Mouse (Mus musculus): Measurements from ENCODE around the gene Pde8a.
A peak's percentile ranks its signal among the peaks of the same experiment; 100 is the strongest.

Gene Pde8a

GRCm38 (mm10) chr7:81331851-81332250 is 118.5 kb downstream of the Pde8a start:
- DNase-seq (ENCODE audit: extremely low read depth, insufficient read length, low spot score): no peak

DNA sequence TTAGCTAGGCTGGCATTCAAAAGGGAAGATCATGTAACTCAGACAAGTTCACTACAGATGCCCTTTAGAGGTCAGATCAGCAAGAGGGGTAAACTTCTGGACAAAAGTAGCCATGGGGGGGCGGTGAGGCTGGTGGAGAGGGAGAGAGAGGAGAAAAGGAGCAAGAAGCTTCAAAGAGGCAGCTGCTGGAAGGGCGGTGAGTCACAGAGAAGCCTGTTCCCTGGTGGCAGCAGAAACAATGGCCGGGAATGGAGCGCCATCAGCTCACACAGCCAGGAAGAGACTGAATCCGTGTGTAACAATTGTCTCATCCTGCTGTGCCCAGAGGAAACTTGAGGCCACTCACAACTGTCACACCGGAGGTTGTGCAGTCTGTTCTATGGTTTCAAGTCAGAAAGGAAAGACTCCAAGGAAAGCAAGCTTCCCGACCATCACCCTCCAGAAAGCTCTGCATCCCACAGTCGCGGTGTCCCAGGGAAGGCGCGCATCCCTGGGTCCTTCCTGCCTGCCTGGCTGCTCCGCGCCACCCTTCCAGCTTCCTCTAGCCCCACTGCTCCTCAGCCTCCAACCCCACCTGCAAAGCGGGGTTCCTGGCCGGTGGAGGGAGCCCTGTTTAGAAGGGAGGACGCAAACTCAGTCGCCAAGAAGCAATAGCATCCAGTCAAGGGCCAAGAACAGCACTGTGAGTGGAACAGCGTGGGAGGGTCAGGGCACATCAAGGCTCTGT is 122.5 kb downstream of the Pde8a start:
- DNase-seq (ENCODE audit: extremely low read depth, insufficient read length, low spot score): no peak

DNA sequence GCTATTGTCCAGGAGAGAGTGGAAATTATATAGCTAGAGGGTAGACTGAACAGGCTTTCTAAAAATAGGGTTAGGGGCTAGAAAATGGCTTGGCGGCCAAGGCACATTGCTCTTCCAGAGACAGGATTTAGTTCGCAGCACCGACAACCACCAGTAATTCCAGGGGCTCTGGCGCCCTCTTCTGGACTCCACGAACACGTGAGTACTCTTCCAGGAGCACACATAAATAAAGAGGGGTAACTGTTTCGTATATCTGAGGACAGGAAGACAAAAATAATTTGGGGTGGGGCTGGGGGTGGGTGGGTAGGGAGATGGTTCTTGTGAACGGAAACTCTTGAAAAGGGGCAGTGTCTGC is 123.0 kb downstream of the Pde8a start:
- DNase-seq (ENCODE audit: extremely low read depth, insufficient read length, low spot score): no peak

DNA sequence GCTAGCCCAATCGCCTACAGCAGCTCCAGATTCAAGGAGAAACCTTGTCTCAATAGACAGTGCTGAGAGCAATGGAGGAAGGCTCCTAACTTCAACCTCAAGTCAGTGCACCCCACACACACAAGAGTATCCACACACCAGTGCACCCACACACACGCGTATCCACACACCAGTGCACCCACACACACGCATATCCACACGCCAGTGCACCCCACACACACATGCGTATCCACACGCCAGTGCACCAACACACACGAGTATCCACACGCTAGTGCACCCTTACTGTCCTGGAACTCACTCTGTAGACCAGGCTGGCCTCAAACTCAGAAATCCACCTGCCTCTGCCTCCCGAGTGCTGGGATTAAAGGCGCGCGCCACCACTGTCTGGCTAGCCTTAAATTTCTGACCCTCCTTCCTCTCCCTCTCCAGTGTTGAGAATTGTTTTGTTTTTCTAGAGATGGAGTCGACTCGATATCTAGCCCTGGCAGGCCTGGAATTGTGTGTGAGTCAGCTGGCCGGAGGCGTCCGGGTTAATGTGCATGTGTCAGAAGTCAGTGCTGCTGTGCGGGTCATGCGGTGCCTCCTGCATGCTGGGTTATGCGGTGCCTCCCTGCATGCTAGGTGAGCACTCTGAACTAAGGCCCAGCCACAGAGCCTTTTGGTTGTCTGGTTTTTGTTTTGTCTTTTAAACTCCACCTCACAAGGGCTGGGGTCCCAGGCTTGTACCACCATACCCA is 124.6 kb downstream of the Pde8a start:
- no peak for DNase-seq (ENCODE audit: extremely low read depth, insufficient read length, low spot score)

GRCm38 (mm10) chr7:81338522-81338873 is 125.1 kb downstream of the Pde8a start:
- DNase-seq (ENCODE audit: extremely low read depth, insufficient read length, low spot score): no peak

- DNase-seq (ENCODE audit: extremely low read depth, insufficient read length, low spot score): peak; percentile 54
These were observed 126.4 kb downstream of the Pde8a start for GRCm38 (mm10) chr7:81339783-81340182.

DNA sequence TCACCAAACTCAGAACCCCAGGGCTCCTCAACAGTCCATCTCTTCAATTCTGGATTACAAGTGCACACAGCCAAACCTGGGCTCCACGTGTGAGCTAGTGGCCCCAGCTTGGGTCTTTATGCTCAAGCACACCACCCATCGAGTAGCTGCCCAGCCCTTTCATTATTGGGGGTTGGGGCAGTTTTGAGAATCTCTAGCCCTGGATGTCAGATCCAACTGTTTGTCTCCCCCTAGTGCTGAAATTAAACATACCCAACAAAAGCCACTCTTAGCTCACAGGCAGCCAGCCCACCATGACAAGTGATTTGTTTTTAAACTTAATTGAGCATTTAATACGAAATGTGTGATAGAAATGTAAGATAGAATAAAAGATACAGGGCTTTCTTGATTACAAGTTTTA is 128.2 kb downstream of the Pde8a start:
- DNase-seq (ENCODE audit: extremely low read depth, insufficient read length, low spot score): no peak

DNA sequence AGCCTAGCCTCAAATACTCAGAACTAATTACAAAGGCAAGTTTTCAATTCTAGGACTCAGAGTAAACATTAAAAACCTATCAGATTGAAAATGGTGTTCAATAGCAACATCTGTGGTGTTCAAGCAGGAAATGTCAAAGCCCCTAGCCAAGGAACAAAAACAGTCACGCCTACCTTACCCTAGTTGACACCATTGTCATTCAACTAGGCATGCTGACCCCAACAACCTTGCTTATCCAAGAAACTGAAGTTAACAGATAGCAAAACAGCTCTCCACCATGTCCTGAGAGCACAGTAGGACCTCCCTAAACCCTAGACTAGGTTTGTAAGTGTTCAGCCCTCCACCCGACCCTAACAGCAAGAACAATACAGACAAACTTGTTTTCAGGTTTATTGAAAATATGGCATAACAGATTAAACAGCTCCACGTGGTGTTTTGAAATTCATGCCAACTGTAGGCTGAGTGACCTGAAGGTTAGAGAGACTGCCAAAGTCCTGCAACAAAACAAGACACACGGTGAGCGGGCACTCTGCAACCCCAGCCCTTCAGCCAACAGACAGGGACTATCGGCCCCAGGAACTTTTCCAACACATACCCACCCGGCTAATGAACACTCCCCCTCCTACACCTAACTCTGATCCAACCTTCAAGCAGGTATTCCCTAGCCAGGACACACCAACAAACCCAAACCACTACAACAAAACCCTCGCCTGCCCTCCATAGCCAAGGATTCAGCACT is 129.1 kb downstream of the Pde8a start:
- DNase-seq (ENCODE audit: extremely low read depth, insufficient read length, low spot score): no peak

DNA sequence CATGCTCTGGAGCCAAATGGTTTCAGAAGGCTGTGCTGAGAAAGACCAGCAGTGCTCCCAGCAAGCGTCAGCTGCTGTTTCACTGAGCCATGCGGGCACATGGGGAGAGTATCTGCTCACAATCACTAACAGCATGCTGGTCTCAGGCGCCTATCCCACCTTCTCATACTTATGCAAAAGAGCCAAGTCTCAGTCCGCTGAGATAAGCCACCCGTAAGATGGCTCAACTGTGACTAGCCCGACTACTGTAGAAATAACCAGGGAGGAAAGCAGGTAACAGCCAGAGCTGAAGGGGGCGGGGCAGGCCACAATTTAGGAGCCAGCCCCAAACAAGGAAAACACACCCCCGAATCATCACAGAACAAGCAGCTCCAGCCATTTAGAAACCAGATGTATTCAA is 129.9 kb downstream of the Pde8a start:
- DNase-seq (ENCODE audit: extremely low read depth, insufficient read length, low spot score): no peak

GRCm38 (mm10) chr7:81343831-81344230 is 130.4 kb downstream of the Pde8a start:
- no peak for DNase-seq (ENCODE audit: extremely low read depth, insufficient read length, low spot score)

DNA sequence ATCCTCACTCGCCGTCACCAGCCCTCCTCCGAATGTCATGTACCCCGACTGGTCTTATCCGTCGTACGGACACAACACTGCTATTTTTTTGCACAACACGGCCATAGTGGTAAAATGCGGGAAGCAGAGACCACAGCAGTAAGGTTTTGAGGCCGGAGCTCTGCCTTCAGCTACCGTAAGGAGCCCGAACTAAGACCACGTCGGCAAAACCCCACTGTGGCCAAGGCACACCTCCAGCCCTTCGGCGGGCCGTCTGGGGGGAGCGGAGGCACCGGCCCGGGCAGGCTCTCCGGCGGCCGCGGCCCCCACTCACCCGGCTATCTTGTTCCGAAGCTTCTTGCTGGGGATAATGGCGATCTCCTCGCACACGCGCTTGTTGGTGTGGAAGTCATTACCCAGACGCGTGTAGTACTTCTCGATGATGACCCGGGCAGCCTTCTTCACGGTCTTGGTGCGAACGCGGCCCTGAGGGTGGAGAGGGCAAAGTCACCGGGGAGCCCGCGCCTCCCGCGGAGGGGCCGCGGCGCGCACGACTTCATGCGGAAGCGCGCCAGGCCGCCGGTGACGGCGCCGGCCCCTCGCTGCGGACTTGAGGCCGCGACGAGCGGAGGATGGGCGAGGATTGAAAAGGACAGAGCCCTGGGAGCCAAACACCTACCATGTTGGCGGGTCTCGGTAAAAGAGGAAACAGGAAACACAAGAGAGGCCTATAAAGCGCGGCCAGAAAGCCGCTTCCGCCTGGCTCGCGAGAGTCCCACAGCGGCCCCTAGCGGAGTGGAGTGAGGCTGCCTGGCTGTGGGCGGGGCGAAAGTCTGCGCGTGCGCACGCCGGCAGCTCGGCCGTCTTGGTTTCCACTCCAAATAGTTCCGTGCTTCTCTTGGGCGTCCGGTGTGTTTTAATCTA is 131.4 kb downstream of the Pde8a start, which contains the start of gene Rps17:
Gene Rps17 (minus strand): TSS at position 711 of the 903 bp plus-strand sequence.
- DNase-seq (ENCODE audit: extremely low read depth, insufficient read length, low spot score): peak; percentile 97

DNA sequence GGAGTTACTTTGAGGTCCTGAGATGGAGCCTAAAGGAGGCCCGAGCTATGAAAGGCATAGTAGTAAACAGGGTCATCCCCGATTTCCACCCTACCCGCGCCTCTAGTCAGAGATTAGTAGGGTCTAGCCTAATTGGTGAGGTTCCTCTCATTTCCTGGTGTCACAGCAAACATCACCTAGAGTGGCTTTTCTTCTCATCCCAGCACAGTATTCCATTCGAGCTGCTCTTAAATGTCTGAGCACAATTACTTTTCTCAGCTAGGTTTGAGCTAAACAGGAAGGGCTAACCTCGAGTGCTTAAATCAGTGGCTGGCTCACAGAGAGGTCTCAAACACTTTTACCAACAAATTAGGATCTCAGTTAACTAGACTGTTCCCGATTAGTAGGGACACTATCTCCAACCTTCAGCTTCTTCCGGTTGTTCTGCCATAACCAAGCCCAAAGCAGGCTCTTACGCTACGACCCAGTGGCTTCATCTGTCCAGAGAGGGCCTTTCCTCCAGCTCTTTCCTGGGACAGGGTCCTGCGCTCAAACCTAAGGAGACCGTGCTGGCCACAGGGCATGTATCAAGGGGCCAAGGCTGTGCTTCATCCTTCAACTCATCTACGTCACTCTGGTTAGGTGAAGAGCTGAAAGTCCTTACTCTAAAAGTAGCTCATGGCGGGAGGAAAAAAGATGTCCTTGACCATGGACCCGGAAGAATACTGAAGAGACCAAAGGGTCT is 132.2 kb downstream of the Pde8a start:
- no peak for DNase-seq (ENCODE audit: extremely low read depth, insufficient read length, low spot score)

DNA sequence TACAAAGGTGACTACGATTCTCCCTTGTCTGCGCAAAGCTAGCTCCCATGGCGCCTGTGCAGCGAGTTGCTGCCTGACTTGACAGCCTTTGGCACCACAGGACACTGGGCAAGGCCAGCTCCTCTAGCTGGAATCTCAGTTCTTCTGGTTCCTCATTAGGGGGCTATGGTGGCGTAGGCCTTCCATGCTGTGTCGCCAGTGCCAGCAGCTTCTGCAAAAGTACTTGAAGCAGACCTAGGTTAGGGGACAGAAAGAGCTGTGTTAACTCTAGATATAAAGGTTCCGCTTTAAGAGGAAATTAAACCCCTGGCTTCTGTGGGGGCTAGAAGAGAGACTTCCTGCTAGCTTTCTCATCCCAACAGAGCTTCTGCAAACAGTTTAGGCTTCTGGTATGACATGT is 134.8 kb downstream of the Pde8a start:
- DNase-seq (ENCODE audit: extremely low read depth, insufficient read length, low spot score): no peak

GRCm38 (mm10) chr7:81351826-81352225 is 138.4 kb downstream of the Pde8a start:
- no peak for DNase-seq (ENCODE audit: extremely low read depth, insufficient read length, low spot score)

- DNase-seq (ENCODE audit: extremely low read depth, insufficient read length, low spot score): no peak
These were observed 142.3 kb downstream of the Pde8a start for GRCm38 (mm10) chr7:81355746-81356145.

DNA sequence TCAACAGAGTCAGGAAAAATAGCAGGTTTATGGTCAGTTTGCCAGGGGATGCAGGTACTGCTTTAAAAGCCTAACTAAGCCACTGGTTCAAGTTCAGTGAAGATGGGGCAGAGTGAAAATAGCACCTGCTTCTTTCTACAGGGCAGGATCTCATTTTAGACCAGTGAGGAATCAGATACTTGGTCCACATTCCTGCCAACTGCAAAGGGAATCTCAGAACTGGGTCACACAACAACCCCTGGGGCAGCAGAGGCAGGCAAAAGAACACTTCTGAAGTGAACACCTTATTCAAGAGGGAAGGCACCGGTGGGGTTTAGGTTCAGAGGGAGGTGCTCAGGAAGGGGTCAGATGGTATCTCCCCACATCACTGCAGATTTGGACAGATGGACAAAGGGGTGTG is 143.0 kb downstream of the Pde8a start:
- no peak for DNase-seq (ENCODE audit: extremely low read depth, insufficient read length, low spot score)

- DNase-seq (ENCODE audit: extremely low read depth, insufficient read length, low spot score): no peak
These were observed 143.6 kb downstream of the Pde8a start for GRCm38 (mm10) chr7:81356975-81357374.

DNA sequence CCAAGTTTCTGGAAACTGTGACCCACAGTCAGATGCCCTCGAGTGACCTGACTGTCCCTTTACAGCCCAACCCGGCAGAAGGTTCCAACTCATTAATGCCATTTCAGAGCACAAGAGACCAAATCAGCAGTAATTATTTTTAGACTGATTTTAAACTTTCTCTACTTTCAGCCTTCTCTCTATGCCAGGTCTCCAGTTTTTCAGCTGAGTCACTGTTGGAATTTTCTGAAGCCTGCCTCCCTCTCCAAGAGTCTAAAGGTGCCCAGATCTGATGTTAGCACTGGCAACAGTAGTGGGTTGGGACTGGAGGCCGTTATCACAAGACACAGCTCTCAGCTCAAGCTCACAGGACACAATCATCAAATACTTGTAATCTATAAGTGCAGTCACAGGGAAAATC is 154.6 kb downstream of the Pde8a start:
- no peak for DNase-seq (ENCODE audit: extremely low read depth, insufficient read length, low spot score)

DNA sequence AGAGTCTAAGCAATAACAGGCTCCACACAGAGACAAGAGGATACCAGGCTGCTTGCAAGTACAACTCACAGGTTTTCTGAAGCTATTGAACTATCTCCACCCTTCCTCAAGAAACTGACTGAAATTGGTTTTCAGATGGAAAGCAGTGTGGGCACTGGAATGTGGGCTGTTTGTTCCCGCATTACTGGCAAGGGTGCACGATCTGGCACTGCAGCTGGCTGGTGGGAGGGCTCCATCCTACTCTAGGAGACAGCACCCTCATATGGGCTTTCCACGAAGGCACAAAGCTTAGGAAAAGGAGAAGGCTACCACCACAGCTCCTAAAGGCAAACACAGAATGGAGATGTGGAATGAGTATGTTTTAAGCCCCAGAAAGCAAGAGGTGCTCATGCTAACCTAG is 156.3 kb downstream of the Pde8a start:
- no peak for DNase-seq (ENCODE audit: extremely low read depth, insufficient read length, low spot score)

GRCm38 (mm10) chr7:81371811-81372210 is 158.4 kb downstream of the Pde8a start:
- no peak for DNase-seq (ENCODE audit: extremely low read depth, insufficient read length, low spot score)

All from 3134 (cell line).